Mouse (Mus musculus) ES-E14 (cell line): Measurements from ENCODE around the gene Bcr. TPM values are rescaled to one million over a fixed set of nuclear protein-coding genes. Genes with fewer than 3 reads are reported as not detected.

Experiments used
- DNase-seq: peaks from one replicate; pipeline ENCODE4 v3.0.0-alpha.2; 2013; ENCODE audit warnings: low read depth, low spot score
- H3K27ac ChIP-seq: 2 replicates; pipeline ENCODE4 v1.5.1; 2012; ENCODE audit warnings: low read depth, mild to moderate bottlenecking, low read length, moderate library complexity, mixed read lengths; ENCODE audit not compliant: poor library complexity, insufficient read depth, severe bottlenecking
- H3K36me3 ChIP-seq: 2 replicates; pipeline ENCODE4 v1.6.1; 2012; ENCODE audit warnings: mild to moderate bottlenecking, low read length, moderate library complexity, mixed read lengths; ENCODE audit not compliant: control insufficient read depth, poor library complexity, insufficient read depth, severe bottlenecking
- H3K4me1 ChIP-seq, 2 experiments: fragments of 150-350 bp in 1 of 2; sonication (generic) in 1 of 2; 2 replicates each; pipeline ENCODE4 v1.6.1; 2012; ENCODE audit warnings: low read length in 2 of 2, mild to moderate bottlenecking in 1 of 2, mixed read lengths in 1 of 2; ENCODE audit not compliant: control insufficient read depth in 2 of 2, insufficient read depth in 2 of 2, poor library complexity in 1 of 2
- H3K4me3 ChIP-seq, 2 experiments: fragments of 150-350 bp in 1 of 2; sonication (generic) in 1 of 2; 2 replicates each; pipeline ENCODE4 v1.5.1; 2012; ENCODE audit warnings: low read length in 2 of 2, low read depth in 1 of 2, mild to moderate bottlenecking in 1 of 2, mixed read lengths in 1 of 2; ENCODE audit not compliant: insufficient read depth in 1 of 2, poor library complexity in 1 of 2, severe bottlenecking in 1 of 2
- H3K9ac ChIP-seq: 2 replicates; pipeline ENCODE4 v1.6.1; 2012; ENCODE audit warnings: low read depth, mild to moderate bottlenecking, low read length, mixed read lengths; ENCODE audit not compliant: poor library complexity, insufficient read depth, severe bottlenecking
- H3K9me3 ChIP-seq: fragments of 150-350 bp; sonication (generic); 2 replicates; pipeline ENCODE4 v1.6.1; 2012; ENCODE audit warnings: low read depth, mild to moderate bottlenecking, low read length; ENCODE audit not compliant: control insufficient read depth, insufficient read depth
- CHD2 ChIP-seq: IDR thresholded peaks from 2 replicates; pipeline ENCODE4 v1.6.1; 2014; ENCODE audit warnings: mild to moderate bottlenecking, low read depth, low read length, inconsistent platforms
- HCFC1 ChIP-seq: IDR thresholded peaks from 2 replicates; pipeline ENCODE4 v1.6.1; 2012; ENCODE audit warnings: low read length, inconsistent platforms, borderline replicate concordance; ENCODE audit not compliant: insufficient read depth
- MAFK ChIP-seq: IDR thresholded peaks from 2 replicates; pipeline ENCODE4 v1.6.1; 2014; ENCODE audit warnings: mild to moderate bottlenecking, low read depth, low read length, inconsistent platforms; ENCODE audit not compliant: insufficient read depth
- ZC3H11A ChIP-seq: IDR thresholded peaks from 2 replicates; pipeline ENCODE4 v1.6.1; 2012; ENCODE audit warnings: low read depth, mild to moderate bottlenecking, inconsistent platforms, low read length, borderline replicate concordance
- ZNF384 ChIP-seq: IDR thresholded peaks from 2 replicates; pipeline ENCODE4 v1.6.1; 2012; ENCODE audit warnings: low read depth, low read length, inconsistent platforms
- in situ Hi-C, 2 experiments: fragments of 600-800 bp; cut with MboI; formaldehyde crosslinking; loops; one replicate each; pipeline ENCODE4 v1.15.1; 2025; ENCODE audit warnings: low sequenced_read_pairs in 2 of 2, inconsistent platforms in 1 of 2; ENCODE audit not compliant: unreplicated experiment in 2 of 2
- total RNA-seq: library from RNA; depleted of rRNA; stranded (reverse); fragments of 300-350 nt; gene quantifications from 2 replicates; pipeline ENCODE4 v1.2.3, GENCODE M21; 2012

Bcr gene
- total RNA-seq, 1 experiment, result 19.5 TPM

GRCm38 (mm10) chr10:75065691-75066090, 5.3 kb downstream of the Bcr start:
- H3K4me3 ChIP-seq, result peak overlapping the region in 1 of 2 experiments; percentile 57; a peak in 2 of 4 replicates

GRCm38 (mm10) chr10:75067446-75067845, 7.1 kb downstream of the Bcr start:
- no peak for DNase-seq
- Histone ChIP-seq H3K9ac (no peak overlapping the region), H3K27ac (no peak overlapping the region), H3K9me3 (no peaks in the 10 kb centered on the region), H3K4me3 (no peak overlapping the region), H3K36me3 (no peaks in the 10 kb centered on the region), H3K4me1 (peaks cover 0 to 8% of the 10 kb centered on the region in 2 experiments; a peak in 1 of 4 replicates)
- in situ Hi-C loops, result no loop called here
- no peak for TF ChIP-seq ZNF384
- TF ChIP-seq MAFK, result no peak
- no peak for TF ChIP-seq CHD2
- TF ChIP-seq ZC3H11A, result no peak
- no peak for TF ChIP-seq HCFC1

More at GRCm38 (mm10) chr10:75065691-75066090, 5.3 kb downstream of the Bcr start:
- no peak overlapping the region for H3K9ac ChIP-seq
- in situ Hi-C loops, result no loop called here
- TF ChIP-seq ZNF384 (no peak), MAFK (no peak), ZC3H11A (no peak), CHD2 (no peak), HCFC1 (no peak)
- peaks cover 0 to 10% of the 10 kb centered on the region in 2 experiments; a peak in 1 of 4 replicates for H3K4me1 ChIP-seq
- no peak for DNase-seq
- H3K36me3 ChIP-seq, result no peaks in the 10 kb centered on the region
- no peaks in the 10 kb centered on the region for H3K9me3 ChIP-seq
- H3K27ac ChIP-seq, result no peak overlapping the region

DNA sequence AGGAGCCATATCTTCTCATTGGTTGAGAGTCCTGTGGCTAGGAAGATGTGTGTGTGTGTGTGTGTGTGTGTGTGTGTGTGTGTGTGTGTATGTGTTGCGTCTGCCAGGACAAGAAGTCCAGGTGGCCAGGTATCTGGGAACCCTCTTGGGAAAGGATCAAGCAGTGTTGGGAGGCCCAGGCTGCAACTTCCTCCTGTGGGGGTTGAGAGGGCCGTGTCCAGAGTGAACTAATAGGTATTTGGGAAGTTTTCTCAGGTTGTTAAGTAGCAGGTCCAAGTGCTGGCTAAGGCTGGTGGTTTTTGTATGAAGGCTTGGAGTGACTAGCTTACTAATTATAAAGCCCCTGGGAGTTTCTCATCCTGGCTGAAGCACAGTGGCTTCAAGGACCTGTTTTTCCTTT, 7.7 kb downstream of the Bcr start:
- H3K9ac ChIP-seq, result no peak overlapping the region
- TF ChIP-seq ZNF384 (no peak), HCFC1 (no peak), ZC3H11A (no peak), MAFK (no peak), CHD2 (no peak)
- no peak overlapping the region for H3K27ac ChIP-seq
- H3K9me3 ChIP-seq, result no peaks in the 10 kb centered on the region
- H3K36me3 ChIP-seq, result no peaks in the 10 kb centered on the region
- peaks cover 0 to 6% of the 10 kb centered on the region in 2 experiments; a peak in 1 of 4 replicates for H3K4me1 ChIP-seq
- H3K4me3 ChIP-seq, result no peak overlapping the region
- no peak for DNase-seq
- in situ Hi-C loops, result no loop called here

- Histone ChIP-seq H3K4me3 (no peak overlapping the region), H3K9me3 (no peaks in the 10 kb centered on the region), H3K9ac (no peak overlapping the region), H3K27ac (no peak overlapping the region), H3K36me3 (no peaks in the 10 kb centered on the region), H3K4me1 (peaks cover 0 to 6% of the 10 kb centered on the region in 2 experiments; a peak in 1 of 4 replicates)
- no peak for DNase-seq
- TF ChIP-seq ZNF384 (no peak), CHD2 (no peak), ZC3H11A (no peak), HCFC1 (no peak), MAFK (no peak)
- in situ Hi-C loops, result no loop called here
Measured at GRCm38 (mm10) chr10:75068624-75069328, 8.4 kb downstream of the Bcr start.
